Mouse (Mus musculus) heart, postnatal 14 days (tissue): ENCODE measurements at regions not wholly inside any gene's neighbourhood (a gene's known extent, or its start where the extent isn't known, plus 50 kb on each side); places are given as distances from the start of the nearest gene placed in this dataset.
"Not testable (repeated sequence)": the region's sequence is repeated elsewhere in the genome, so short reads cannot be mapped to it uniquely, and the experiment has no call there.

Experiments used
- DNase-seq, 2 experiments: peaks; one replicate each; pipeline ENCODE4 v3.0.0; 2021 to 2022
- intact Hi-C: fragments of 180-260 bp; cut with DNase I; formaldehyde crosslinking; loops from one replicate; pipeline ENCODE4 v1.15.1; 2025

GRCm38 (mm10) chr3:155962496-155962895 is 599.1 kb upstream of the Negr1 start:
- DNase-seq, result not testable (repeated sequence)

GRCm38 (mm10) chr3:155979636-155980035 is 582.0 kb upstream of the Negr1 start:
- intact Hi-C loops, result no loop called here
- DNase-seq, result no peak

More at GRCm38 (mm10) chr3:155962496-155962895, 599.1 kb upstream of the Negr1 start:
- intact Hi-C loops, result not testable (repeated sequence)

GRCm38 (mm10) chr3:155994044-155994443 is 567.5 kb upstream of the Negr1 start:
- intact Hi-C loops, result no loop called here
- no peak for DNase-seq

- intact Hi-C loops, result no loop called here
- DNase-seq, result no peak
These were observed 543.8 kb upstream of the Negr1 start for GRCm38 (mm10) chr3:156017676-156018230.

GRCm38 (mm10) chr3:156028602-156029188 is 532.9 kb upstream of the Negr1 start:
- intact Hi-C loops, result no loop called here
- no peak for DNase-seq

- no peak for DNase-seq
- intact Hi-C loops, result no loop called here
These were observed 491.3 kb upstream of the Negr1 start for GRCm38 (mm10) chr3:156070257-156070656.

GRCm38 (mm10) chr3:156082268-156082667 is 479.3 kb upstream of the Negr1 start:
- intact Hi-C loops, result no loop called here
- peak in 1 of 2 experiments; percentile 1 for DNase-seq

- intact Hi-C loops, result no loop called here
- no peak for DNase-seq
These were observed 467.9 kb upstream of the Negr1 start for GRCm38 (mm10) chr3:156093689-156094088.

- no peak for DNase-seq
- intact Hi-C loops, result no loop called here
These were observed 466.6 kb upstream of the Negr1 start for GRCm38 (mm10) chr3:156094990-156095389.

- intact Hi-C loops, result no loop called here
- DNase-seq, result no peak
These were observed 455.8 kb upstream of the Negr1 start for GRCm38 (mm10) chr3:156105788-156106187.

- no peak for DNase-seq
- intact Hi-C loops, result no loop called here
These were observed 441.3 kb upstream of the Negr1 start for GRCm38 (mm10) chr3:156120341-156120740.

GRCm38 (mm10) chr3:156131598-156131997 is 430.0 kb upstream of the Negr1 start:
- intact Hi-C loops, result no loop called here
- no peak for DNase-seq

GRCm38 (mm10) chr3:156141355-156141754 is 420.2 kb upstream of the Negr1 start:
- no peak for DNase-seq
- intact Hi-C loops, result no loop called here

GRCm38 (mm10) chr3:156149322-156149721 is 412.3 kb upstream of the Negr1 start:
- intact Hi-C loops, result no loop called here
- DNase-seq, result no peak

GRCm38 (mm10) chr3:156170076-156170475 is 391.5 kb upstream of the Negr1 start:
- intact Hi-C loops, result no loop called here

GRCm38 (mm10) chr3:156198688-156199087 is 362.9 kb upstream of the Negr1 start:
- intact Hi-C loops, result no loop called here
- DNase-seq, result no peak

More at GRCm38 (mm10) chr3:156170076-156170475, 391.5 kb upstream of the Negr1 start:
- no peak for DNase-seq

- intact Hi-C loops, result no loop called here
- no peak for DNase-seq
These were observed 361.7 kb upstream of the Negr1 start for GRCm38 (mm10) chr3:156199749-156200467.

- intact Hi-C loops, result no loop called here
- DNase-seq, result no peak
These were observed 356.3 kb upstream of the Negr1 start for GRCm38 (mm10) chr3:156205246-156205645.

GRCm38 (mm10) chr3:156208420-156208819 is 353.2 kb upstream of the Negr1 start:
- DNase-seq, result no peak
- intact Hi-C loops, result no loop called here

- intact Hi-C loops, result no loop called here
These were observed 350.8 kb upstream of the Negr1 start for GRCm38 (mm10) chr3:156210827-156211226.

GRCm38 (mm10) chr3:156214823-156215222 is 346.8 kb upstream of the Negr1 start:
- DNase-seq, result no peak
- intact Hi-C loops, result no loop called here

More at GRCm38 (mm10) chr3:156210827-156211226, 350.8 kb upstream of the Negr1 start:
- DNase-seq, result no peak

- no peak for DNase-seq
- intact Hi-C loops, result no loop called here
These were observed 329.5 kb upstream of the Negr1 start for GRCm38 (mm10) chr3:156232111-156232510.
